Mouse (Mus musculus): ENCODE data around the gene Afm.

DNA sequence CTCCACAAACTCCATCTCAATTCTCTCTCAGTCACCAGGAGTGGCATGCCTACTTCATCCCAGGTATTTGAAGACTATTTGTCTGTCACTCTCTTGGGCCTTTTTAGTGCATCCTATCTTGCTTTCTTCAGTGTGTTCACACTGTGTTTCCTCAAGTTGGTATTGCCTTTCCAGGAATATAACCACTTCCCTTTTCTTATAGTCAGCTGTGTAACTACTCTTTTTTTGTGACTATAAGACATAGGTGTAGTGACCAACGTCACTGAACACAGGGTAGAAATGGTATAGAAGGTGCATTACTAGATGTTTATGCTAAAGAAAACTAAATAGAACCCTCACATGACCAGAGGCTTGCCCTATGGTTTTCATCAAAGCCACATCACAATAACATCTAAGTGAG, 39.8 kb upstream of the Afm start:
- TF ChIP-seq CTCF (IDR thresholded peaks at IDR 0.05; ENCODE audit: low read depth) (no peak), EP300 (optimal IDR thresholded peaks at IDR 0.05) (no peak)

All from stomach, postnatal 0 days (tissue).